Mouse (Mus musculus) liver, embryonic 12.5 days (tissue): ENCODE results near the gene Clca3a1. TPM values are rescaled to one million over a fixed set of nuclear protein-coding genes. Genes with fewer than 3 reads are reported as not detected.
"Not testable (repeated sequence)": the region's sequence is repeated elsewhere in the genome, so short reads cannot be mapped to it uniquely, and the experiment has no call there.

Experiments
- ATAC-seq: fragments of 200-750 bp; cut with Nextera tagmentation; 2 replicates; pipeline ENCODE4 v1.8.0; 2017; ENCODE audit warnings: moderate number of reproducible peaks, mild to moderate bottlenecking, moderate library complexity
- H3K27ac ChIP-seq: fragments of 300-500 bp; sonication (generic); 2 replicates; pipeline ENCODE4 v1.5.1; 2016; ENCODE audit warnings: mild to moderate bottlenecking
- H3K27me3 ChIP-seq: fragments of 300-500 bp; sonication (generic); replicated peaks from 2 replicates; pipeline ENCODE4 v1.6.1; 2016; ENCODE audit warnings: mild to moderate bottlenecking, moderate library complexity
- H3K36me3 ChIP-seq: fragments of 300-500 bp; sonication (generic); 2 replicates; pipeline ENCODE4 v1.6.1; 2016; ENCODE audit warnings: mild to moderate bottlenecking, moderate library complexity
- H3K4me1 ChIP-seq: fragments of 300-500 bp; sonication (generic); 2 replicates; pipeline ENCODE4 v1.6.1; 2016
- H3K4me2 ChIP-seq: fragments of 300-500 bp; sonication (generic); 2 replicates; pipeline ENCODE4 v1.6.1; 2016; ENCODE audit warnings: mild to moderate bottlenecking, moderate library complexity
- H3K4me3 ChIP-seq: fragments of 300-500 bp; sonication (generic); 2 replicates; pipeline ENCODE4 v1.5.1; 2016; ENCODE audit warnings: mild to moderate bottlenecking, moderate library complexity
- H3K9ac ChIP-seq: fragments of 300-500 bp; sonication (generic); 2 replicates; pipeline ENCODE4 v1.6.1; 2016; ENCODE audit warnings: mild to moderate bottlenecking, moderate library complexity
- H3K9me3 ChIP-seq: fragments of 300-500 bp; sonication (generic); replicated peaks from 2 replicates; pipeline ENCODE4 v1.6.1; 2016; ENCODE audit warnings: mild to moderate bottlenecking, moderate library complexity
- WGBS: fragments of 180-500 bp; shearing (Covaris S2); methylation state at CpG from one replicate; pipeline ENCODE4 v1.1.7; 2016; ENCODE audit not compliant: insufficient replicate concordance; 5-methylcytosine and 5-hydroxymethylcytosine counted together
- polyA plus RNA-seq: library from polyadenylated mRNA; unstranded; fragments of >200 nt; fragmentation: Nextera tagmentation; extraction: Ambion mirVana; gene quantifications from 2 replicates; pipeline ENCODE4 v1.2.1, GENCODE M21; 2016

Clca3a1 gene
- polyA plus RNA-seq, 1 experiment from 2014 or later: 3.0 TPM

DNA sequence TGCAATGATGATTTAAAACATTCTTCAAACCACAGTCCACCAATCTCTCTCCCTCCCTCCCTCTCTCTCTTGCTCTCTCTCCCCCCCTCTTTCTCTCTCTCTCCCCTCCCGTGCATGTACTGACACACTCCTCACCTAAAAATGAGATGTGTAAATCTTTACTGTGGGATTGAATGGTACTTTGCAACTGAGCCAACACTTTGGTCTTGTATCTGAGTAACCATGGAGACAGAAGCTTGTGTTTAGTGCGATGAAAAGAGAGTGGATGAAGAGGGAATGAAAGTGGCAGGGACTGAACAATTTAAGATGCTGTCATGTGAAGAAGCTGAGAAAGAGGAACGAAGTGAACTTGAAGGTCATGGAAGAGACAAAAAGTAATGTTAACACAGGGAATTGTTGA, 13.1 kb downstream of the Clca3a1 start:
- 53% methylated on average over 3 of the region's 3 CpGs for WGBS
- not testable (repeated sequence) for H3K9me3 ChIP-seq, H3K27ac ChIP-seq, H3K27me3 ChIP-seq, H3K4me1 ChIP-seq, H3K9ac ChIP-seq, H3K36me3 ChIP-seq, H3K4me2 ChIP-seq, ATAC-seq, H3K4me3 ChIP-seq

DNA sequence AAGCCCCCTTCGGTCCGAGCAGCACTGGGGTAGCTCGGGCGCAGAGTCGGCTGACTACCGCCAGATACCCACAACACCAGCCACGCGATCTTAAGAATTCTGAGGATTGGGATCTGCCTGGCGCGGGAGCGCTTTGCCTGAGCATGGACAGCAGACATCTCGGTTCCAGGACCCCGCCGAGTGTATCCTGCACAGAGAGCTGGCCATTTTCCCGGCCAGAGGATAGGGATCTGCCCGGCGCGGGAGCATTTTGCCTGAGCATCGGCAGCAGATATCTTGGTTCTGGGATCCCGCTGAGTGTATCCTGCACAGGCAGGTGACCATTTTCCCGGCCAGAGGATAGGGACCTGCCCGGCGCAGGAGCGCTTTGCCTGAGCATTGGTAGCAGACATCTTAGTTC, 22.4 kb downstream of the Clca3a1 start:
- not testable (repeated sequence) for H3K4me3 ChIP-seq, H3K9me3 ChIP-seq, H3K4me2 ChIP-seq, ATAC-seq, H3K4me1 ChIP-seq, H3K36me3 ChIP-seq, H3K9ac ChIP-seq, H3K27ac ChIP-seq, H3K27me3 ChIP-seq
- WGBS: 55% methylated on average over 24 of the region's 24 CpGs

GRCm38 (mm10) chr3:144736831-144737230, 23.9 kb downstream of the Clca3a1 start:
- Histone ChIP-seq H3K4me2 (no peak overlapping the region), H3K4me1 (no peaks in the 10 kb centered on the region), H3K27me3 (no peaks in the 10 kb centered on the region), H3K9me3 (no peaks in the 10 kb centered on the region), H3K36me3 (no peaks in the 10 kb centered on the region), H3K9ac (no peak overlapping the region), H3K27ac (no peak overlapping the region), H3K4me3 (no peak overlapping the region)
- ATAC-seq: no peak
- 17% methylated on average over 9 of the region's 9 CpGs for WGBS

- Histone ChIP-seq H3K4me1 (peaks cover 29% of the 10 kb centered on the region), H3K9ac (no peak overlapping the region), H3K4me2 (no peak overlapping the region), H3K36me3 (no peaks in the 10 kb centered on the region), H3K4me3 (no peak overlapping the region), H3K27me3 (no peaks in the 10 kb centered on the region), H3K27ac (no peak overlapping the region), H3K9me3 (no peaks in the 10 kb centered on the region)
- ATAC-seq: no peak
- WGBS: 30% methylated on average over 4 of the region's 4 CpGs
These were observed 37.3 kb downstream of the Clca3a1 start for GRCm38 (mm10) chr3:144723455-144723854.

DNA sequence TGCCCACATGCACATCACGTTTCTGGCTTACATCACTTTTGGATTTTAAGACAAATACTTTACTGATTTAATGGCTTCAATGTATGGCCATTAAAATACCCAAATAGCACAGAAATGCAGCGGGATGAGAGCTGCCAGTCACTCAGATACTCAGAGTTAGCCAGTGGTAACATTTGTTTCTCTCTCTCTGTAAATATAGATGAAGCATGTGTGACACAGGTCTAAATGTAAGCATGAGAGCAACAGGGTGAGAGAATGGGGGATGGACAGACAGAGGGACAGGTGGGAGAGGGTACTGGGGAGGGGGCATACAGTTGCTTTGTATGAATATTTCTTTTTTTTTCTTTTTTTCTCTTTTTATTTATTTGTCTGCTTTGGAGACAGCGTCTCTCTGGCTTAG, 38.2 kb downstream of the Clca3a1 start:
- H3K27me3 ChIP-seq, H3K9ac ChIP-seq, H3K4me3 ChIP-seq, H3K9me3 ChIP-seq, ATAC-seq, H3K36me3 ChIP-seq: not testable (repeated sequence)
- 68% methylated on average over 3 of the region's 3 CpGs for WGBS
- Histone ChIP-seq H3K4me1 (peaks cover 37% of the 10 kb centered on the region), H3K27ac (peak overlapping the region; percentile 68), H3K4me2 (peak overlapping the region; percentile 87; the same call in 1 of the 2 replicates)

GRCm38 (mm10) chr3:144721860-144722256, 38.9 kb downstream of the Clca3a1 start:
- 36% methylated on average over 9 of the region's 9 CpGs for WGBS
- H3K36me3 ChIP-seq: 0 out of 2 replicates have a peak, but pooled peaks cover 3% of the 10 kb centered on the region
- H3K4me2 ChIP-seq: peak overlapping the region; percentile 87
- peak overlapping the region; percentile 100 for H3K27ac ChIP-seq
- H3K9ac ChIP-seq: peak overlapping the region; percentile 50
- ATAC-seq: no peak
- no peaks in the 10 kb centered on the region for H3K27me3 ChIP-seq
- peak overlapping the region; percentile 94 for H3K4me3 ChIP-seq
- peaks cover 42% of the 10 kb centered on the region for H3K4me1 ChIP-seq
- no peaks in the 10 kb centered on the region for H3K9me3 ChIP-seq

GRCm38 (mm10) chr3:144721077-144721859, 39.5 kb downstream of the Clca3a1 start:
- H3K9ac ChIP-seq: peak overlapping the region; percentile 50
- H3K4me1 ChIP-seq: peaks cover 48% of the 10 kb centered on the region
- peak overlapping the region; percentile 100 for H3K27ac ChIP-seq
- H3K4me3 ChIP-seq: peak overlapping the region; percentile 94
- ATAC-seq: no peak
- H3K27me3 ChIP-seq: no peaks in the 10 kb centered on the region
- WGBS: 42% methylated on average over 10 of the region's 10 CpGs
- H3K9me3 ChIP-seq: no peaks in the 10 kb centered on the region
- H3K4me2 ChIP-seq: peak overlapping the region; percentile 87
- 0 out of 2 replicates have a peak, but pooled peaks cover 3% of the 10 kb centered on the region for H3K36me3 ChIP-seq

DNA sequence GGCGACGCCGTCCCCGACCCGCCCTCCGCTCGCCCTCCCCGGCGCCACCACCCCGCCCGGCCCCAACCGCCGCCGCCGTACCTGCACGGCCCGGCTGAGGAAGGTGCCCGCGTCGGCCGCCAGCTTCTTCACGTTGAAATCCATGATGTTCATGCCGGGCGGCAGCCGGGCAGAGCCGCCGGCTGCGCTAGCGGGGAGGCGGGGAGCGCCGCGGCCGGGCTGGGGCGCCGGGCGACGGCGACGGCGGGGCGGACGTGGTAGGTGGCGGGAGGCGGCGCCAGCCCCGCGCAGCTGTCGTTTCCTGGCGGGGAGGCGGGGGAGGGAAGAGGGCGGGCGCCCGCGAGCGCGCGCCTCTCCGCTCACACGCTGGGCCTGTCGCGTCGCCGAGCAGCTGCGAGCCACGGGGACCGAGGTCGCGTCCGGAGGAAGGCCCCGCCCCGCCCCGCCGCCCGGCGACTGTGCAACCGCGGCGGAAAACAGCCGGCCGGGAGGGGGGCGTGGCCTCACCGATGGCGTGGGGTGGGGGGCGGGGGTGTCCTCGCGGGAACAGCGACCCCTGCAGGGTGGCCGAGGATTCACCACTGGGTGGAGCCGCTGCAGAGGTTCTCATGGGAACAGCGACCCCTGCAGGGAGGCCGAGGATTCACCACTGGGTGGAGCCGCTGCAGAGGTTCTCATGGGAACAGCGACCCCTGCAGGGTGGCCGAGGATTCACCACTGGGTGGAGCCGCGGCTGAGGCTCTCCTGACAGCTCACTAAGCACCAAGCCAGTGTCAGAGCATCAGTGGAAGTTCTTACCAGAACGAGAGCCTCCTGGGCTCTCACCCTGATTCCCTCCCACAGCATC, 40.7 kb downstream of the Clca3a1 start, which contains the start of gene Sh3glb1:
Gene Sh3glb1 (minus strand): TSS at position 435 of the 847 bp plus-strand sequence.
- H3K4me3 ChIP-seq: peak within 1 kb of the TSS; percentile 94
- H3K27ac ChIP-seq: peak within 1 kb of the TSS; percentile 100
- H3K4me2 ChIP-seq: peak within 1 kb of the TSS; percentile 87
- ATAC-seq: peak; percentile 87
- H3K9me3 ChIP-seq: no peaks in the 10 kb centered on the region
- under 1% methylated on average over 72 of the region's 98 CpGs for WGBS
- peaks cover 55% of the 10 kb centered on the region for H3K4me1 ChIP-seq
- H3K27me3 ChIP-seq: no peaks in the 10 kb centered on the region
- 0 out of 2 replicates have a peak, but pooled peaks cover 3% of the 10 kb centered on the region for H3K36me3 ChIP-seq
- peak within 1 kb of the TSS; percentile 97 for H3K9ac ChIP-seq

- Histone ChIP-seq H3K9me3 (no peaks in the 10 kb centered on the region), H3K4me3 (peak overlapping the region; percentile 94), H3K27me3 (no peaks in the 10 kb centered on the region), H3K4me1 (peaks cover 62% of the 10 kb centered on the region), H3K4me2 (peak overlapping the region; percentile 87), H3K9ac (peak overlapping the region; percentile 97), H3K36me3 (peaks cover 7% of the 10 kb centered on the region; the same call in 1 of the 2 replicates), H3K27ac (peak overlapping the region; percentile 100)
- peak; percentile 72 for ATAC-seq
- WGBS: under 1% methylated on average over 41 of the region's 56 CpGs
These were observed 41.5 kb downstream of the Clca3a1 start for GRCm38 (mm10) chr3:144719088-144719900.

GRCm38 (mm10) chr3:144718706-144719087, 42.1 kb downstream of the Clca3a1 start:
- WGBS: 21% methylated on average over 7 of the region's 7 CpGs
- no peaks in the 10 kb centered on the region for H3K9me3 ChIP-seq

DNA sequence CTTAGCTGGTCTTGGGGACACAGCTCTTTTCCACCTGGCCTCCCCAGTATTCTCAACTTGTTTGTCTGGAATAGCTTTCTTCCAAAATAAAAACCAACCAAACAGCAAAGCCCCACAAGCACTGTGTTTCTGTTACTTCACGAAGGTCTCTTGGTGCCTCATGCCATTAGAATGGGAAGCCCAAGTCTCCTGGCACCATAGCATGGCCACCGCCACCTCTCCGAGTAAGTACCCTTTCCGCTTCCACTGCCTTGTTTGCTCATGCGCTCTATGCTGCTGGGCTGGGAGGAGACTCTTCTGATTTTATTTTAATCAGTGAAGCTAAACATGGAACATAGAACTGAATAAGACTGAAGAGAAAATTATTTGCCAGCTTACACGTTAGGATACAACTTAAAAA, 42.9 kb downstream of the Clca3a1 start:
- no peaks in the 10 kb centered on the region for H3K27me3 ChIP-seq
- 88% methylated on average over 6 of the region's 6 CpGs for WGBS
- ATAC-seq: no peak
- no peak overlapping the region for H3K27ac ChIP-seq
- peaks cover 65% of the 10 kb centered on the region for H3K4me1 ChIP-seq
- H3K4me3 ChIP-seq: peak overlapping the region; percentile 28
- H3K36me3 ChIP-seq: peaks cover 18% of the 10 kb centered on the region
- H3K4me2 ChIP-seq: peak overlapping the region; percentile 50
- H3K9ac ChIP-seq: peak overlapping the region; percentile 48
- H3K9me3 ChIP-seq: no peaks in the 10 kb centered on the region

More at GRCm38 (mm10) chr3:144718706-144719087, 42.1 kb downstream of the Clca3a1 start:
- Histone ChIP-seq H3K4me1 (peaks cover 66% of the 10 kb centered on the region), H3K36me3 (peaks cover 13% of the 10 kb centered on the region), H3K4me3 (peak overlapping the region; percentile 94), H3K27ac (peak overlapping the region; percentile 100), H3K4me2 (peak overlapping the region; percentile 87), H3K9ac (peak overlapping the region; percentile 97), H3K27me3 (no peaks in the 10 kb centered on the region)
- no peak for ATAC-seq
